Mouse (Mus musculus) c-Kit-positive CD71-positive TER-119-negative erythroid progenitor cells, embryonic 14.5 days (primary cell): ENCODE results near the gene Vmn1r23.
"Not testable (repeated sequence)": the region's sequence is repeated elsewhere in the genome, so short reads cannot be mapped to it uniquely, and the experiment has no call there.

Experiments used
- DNase-seq: peaks from one replicate; pipeline ENCODE4 v3.0.0-alpha.2; 2013; ENCODE audit warnings: low read depth

Gene Vmn1r23

GRCm38 (mm10) chr6:57926738-57927137, at the start of gene Vmn1r23:
Gene Vmn1r23, minus strand, starts transcription at chr6:57926838.
- DNase-seq: no peak

GRCm38 (mm10) chr6:57961403-57961802, 34.8 kb upstream of the Vmn1r23 start, which contains the start of gene Vmn1r24:
Gene Vmn1r24, minus strand, starts transcription at chr6:57961503.
- not testable (repeated sequence) for DNase-seq

GRCm38 (mm10) chr6:57907928-57908327, 18.7 kb downstream of the Vmn1r23 start, which contains the start of gene Vmn1r22:
Gene Vmn1r22, minus strand, starts transcription at chr6:57908028.
- DNase-seq: no peak
